Mouse (Mus musculus): ENCODE measurements around the gene Hdac4.

- TF ChIP-seq CTCF (IDR thresholded peaks at IDR 0.05) (peak; percentile 55), EP300 (IDR thresholded peaks at IDR 0.05) (no peak)
These were observed 253.5 kb downstream of the Hdac4 start for GRCm38 (mm10) chr1:91942031-91942430.
